Mouse (Mus musculus): ENCODE data around the gene Usp21. TPM values are rescaled to one million over a fixed set of nuclear protein-coding genes. Genes with fewer than 3 reads are reported as not detected.

The Usp21 gene
- polyA plus RNA-seq, 1 experiment from 2014 or later = 102 TPM

Other genes starting within 250 kb of the Usp21 start
- 5.5 and 7.8 TPM in 2 replicates for gene Fcgr3, start 223.1 kb downstream of the Usp21 start, polyA plus RNA-seq (2016; fragmentation: Nextera tagmentation; extraction: Ambion mirVana)
- gene Cfap126, start 174.1 kb downstream of the Usp21 start, polyA plus RNA-seq (2016; fragmentation: Nextera tagmentation; extraction: Ambion mirVana) = 2.8 and 2.9 TPM in 2 replicates
- 301 and 309 TPM in 2 replicates for gene Sdhc, start 137.4 kb downstream of the Usp21 start, polyA plus RNA-seq (2016; fragmentation: Nextera tagmentation; extraction: Ambion mirVana)
- 0.26 TPM in 1 of 2 replicates, not detected in the other for gene Mpz, start 137.3 kb downstream of the Usp21 start, polyA plus RNA-seq (2016; fragmentation: Nextera tagmentation; extraction: Ambion mirVana)
- 26.7 and 35.9 TPM in 2 replicates for gene Pcp4l1, start 91.7 kb downstream of the Usp21 start, polyA plus RNA-seq (2016; fragmentation: Nextera tagmentation; extraction: Ambion mirVana)
- 0.28 and 0.36 TPM in 2 replicates for gene Nr1i3, start 74.0 kb downstream of the Usp21 start, polyA plus RNA-seq (2016; fragmentation: Nextera tagmentation; extraction: Ambion mirVana)
- gene Tomm40l, start 65.5 kb downstream of the Usp21 start, polyA plus RNA-seq (2016; fragmentation: Nextera tagmentation; extraction: Ambion mirVana) = 32.2 and 34.7 TPM in 2 replicates
- 4.1 and 4.4 TPM in 2 replicates for gene Apoa2, start 62.9 kb downstream of the Usp21 start, polyA plus RNA-seq (2016; fragmentation: Nextera tagmentation; extraction: Ambion mirVana)
- 12.7 and 21.1 TPM in 2 replicates for gene Fcer1g, start 53.6 kb downstream of the Usp21 start, polyA plus RNA-seq (2016; fragmentation: Nextera tagmentation; extraction: Ambion mirVana)
- gene Adamts4, start 37.6 kb downstream of the Usp21 start, polyA plus RNA-seq (2016; fragmentation: Nextera tagmentation; extraction: Ambion mirVana) = 9.9 and 10.9 TPM in 2 replicates
- 267 and 268 TPM in 2 replicates for gene Ndufs2, start 36.6 kb downstream of the Usp21 start, polyA plus RNA-seq (2016; fragmentation: Nextera tagmentation; extraction: Ambion mirVana)
- gene B4galt3, start 17.7 kb downstream of the Usp21 start, polyA plus RNA-seq (2016; fragmentation: Nextera tagmentation; extraction: Ambion mirVana) = 63.5 and 69.5 TPM in 2 replicates
- 53.0 and 63.9 TPM in 2 replicates for gene Ppox, start 6.8 kb downstream of the Usp21 start, polyA plus RNA-seq (2016; fragmentation: Nextera tagmentation; extraction: Ambion mirVana)
- gene Ufc1, start 7.0 kb upstream of the Usp21 start, polyA plus RNA-seq (2016; fragmentation: Nextera tagmentation; extraction: Ambion mirVana) = 102 and 108 TPM in 2 replicates
- 48.5 and 48.9 TPM in 2 replicates for gene Dedd, start 41.2 kb upstream of the Usp21 start, polyA plus RNA-seq (2016; fragmentation: Nextera tagmentation; extraction: Ambion mirVana)
- 39.4 and 43.5 TPM in 2 replicates for gene Nit1, start 57.7 kb upstream of the Usp21 start, polyA plus RNA-seq (2016; fragmentation: Nextera tagmentation; extraction: Ambion mirVana)
- gene Pfdn2, start 57.7 kb upstream of the Usp21 start, polyA plus RNA-seq (2016; fragmentation: Nextera tagmentation; extraction: Ambion mirVana) = 146 and 155 TPM in 2 replicates
- gene Klhdc9, start 72.8 kb upstream of the Usp21 start, polyA plus RNA-seq (2016; fragmentation: Nextera tagmentation; extraction: Ambion mirVana) = 1.8 and 2.3 TPM in 2 replicates
- 0.60 and 1.2 TPM in 2 replicates for gene Nectin4, start 82.1 kb upstream of the Usp21 start, polyA plus RNA-seq (2016; fragmentation: Nextera tagmentation; extraction: Ambion mirVana)
- gene Arhgap30, start 101.0 kb upstream of the Usp21 start, polyA plus RNA-seq (2016; fragmentation: Nextera tagmentation; extraction: Ambion mirVana) = 0.69 and 0.87 TPM in 2 replicates
- 138 and 161 TPM in 2 replicates for gene Usf1, start 123.3 kb upstream of the Usp21 start, polyA plus RNA-seq (2016; fragmentation: Nextera tagmentation; extraction: Ambion mirVana)
- gene Tstd1, start 130.9 kb upstream of the Usp21 start, polyA plus RNA-seq (2016; fragmentation: Nextera tagmentation; extraction: Ambion mirVana) = 8.4 and 9.6 TPM in 2 replicates
- 14.0 TPM in 2 replicates for gene F11r, start 149.5 kb upstream of the Usp21 start, polyA plus RNA-seq (2016; fragmentation: Nextera tagmentation; extraction: Ambion mirVana)
- gene Alyref2, start 215.5 kb upstream of the Usp21 start, polyA plus RNA-seq (2016; fragmentation: Nextera tagmentation; extraction: Ambion mirVana) = 10.5 and 13.6 TPM in 2 replicates
- not detected in 2 replicates for gene Itln1, start 247.3 kb upstream of the Usp21 start, polyA plus RNA-seq (2016; fragmentation: Nextera tagmentation; extraction: Ambion mirVana)

Data from midbrain, embryonic 10.5 days (tissue).